Mouse (Mus musculus) cerebellum, postnatal 4 days (tissue): ENCODE results near the gene Slc22a29.
A peak's percentile ranks its signal among the peaks of the same experiment; 100 is the strongest.
"Not testable (repeated sequence)": the region's sequence is repeated elsewhere in the genome, so short reads cannot be mapped to it uniquely, and the experiment has no call there.

Experiments used
- DNase-seq, 2 experiments: peaks; one replicate each; pipeline ENCODE4 v3.0.0; 2022; ENCODE audit warnings: low spot score in 2 of 2, mixed read lengths in 1 of 2

Gene Slc22a29

DNA sequence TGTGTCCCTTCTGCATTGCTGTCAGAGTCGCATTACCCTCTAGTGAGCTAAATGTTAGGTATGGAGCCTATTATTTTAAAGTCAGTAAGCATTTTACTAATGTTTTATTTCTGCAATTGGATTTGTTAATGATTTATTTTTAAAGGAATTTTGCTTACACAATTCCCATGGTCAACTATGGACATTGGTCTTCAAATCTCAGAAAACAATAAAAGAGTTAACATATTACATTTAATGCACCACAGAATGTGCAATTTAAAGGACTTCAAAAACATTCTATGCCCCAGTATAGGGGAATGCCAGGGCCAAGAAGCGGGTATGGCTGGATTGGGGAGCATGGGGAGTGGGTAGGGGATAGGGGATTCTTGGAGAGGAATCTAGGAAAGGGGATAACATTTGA is at the start of gene Slc22a29:
Gene Slc22a29, minus strand, starts transcription at position 101 of the 400 bp plus-strand sequence.
- DNase-seq = no peak

DNA sequence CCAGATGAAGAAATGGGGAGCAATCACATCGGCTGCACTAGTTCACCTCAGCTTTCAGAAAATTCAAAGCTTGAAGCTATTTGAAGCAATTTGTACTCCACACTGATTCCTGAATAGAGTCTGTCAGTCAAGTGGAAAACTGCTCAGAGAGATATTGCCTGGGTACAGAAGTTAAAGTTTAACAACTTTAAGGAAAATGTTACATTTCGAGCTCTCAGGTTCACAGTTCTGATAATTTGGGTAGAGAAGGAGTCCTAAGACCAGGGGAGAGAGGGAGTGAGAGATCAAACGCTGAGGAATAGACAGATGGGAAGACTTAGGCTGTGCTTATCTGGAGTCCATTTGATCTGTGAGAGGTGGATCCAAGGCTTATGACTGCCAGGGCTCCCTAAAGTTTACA is 46.6 kb upstream of the Slc22a29 start:
- DNase-seq = no peak

DNA sequence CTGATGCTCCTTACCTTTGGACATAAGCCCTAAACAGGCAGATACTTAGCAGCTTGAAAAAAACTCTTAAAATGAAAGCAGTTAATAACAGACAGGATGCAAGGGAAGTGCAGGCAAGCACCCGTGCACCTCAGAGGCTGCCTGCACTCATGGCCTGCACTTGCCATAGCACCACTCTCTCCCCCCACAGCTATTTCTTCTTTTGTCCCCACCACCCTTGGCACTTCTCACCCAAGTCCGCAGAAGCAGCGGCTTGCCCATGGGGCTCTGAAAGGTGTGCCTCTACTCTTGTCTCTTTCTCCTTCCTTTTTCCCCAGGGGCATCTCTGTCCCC is 34.0 kb upstream of the Slc22a29 start:
- DNase-seq = no peak

DNA sequence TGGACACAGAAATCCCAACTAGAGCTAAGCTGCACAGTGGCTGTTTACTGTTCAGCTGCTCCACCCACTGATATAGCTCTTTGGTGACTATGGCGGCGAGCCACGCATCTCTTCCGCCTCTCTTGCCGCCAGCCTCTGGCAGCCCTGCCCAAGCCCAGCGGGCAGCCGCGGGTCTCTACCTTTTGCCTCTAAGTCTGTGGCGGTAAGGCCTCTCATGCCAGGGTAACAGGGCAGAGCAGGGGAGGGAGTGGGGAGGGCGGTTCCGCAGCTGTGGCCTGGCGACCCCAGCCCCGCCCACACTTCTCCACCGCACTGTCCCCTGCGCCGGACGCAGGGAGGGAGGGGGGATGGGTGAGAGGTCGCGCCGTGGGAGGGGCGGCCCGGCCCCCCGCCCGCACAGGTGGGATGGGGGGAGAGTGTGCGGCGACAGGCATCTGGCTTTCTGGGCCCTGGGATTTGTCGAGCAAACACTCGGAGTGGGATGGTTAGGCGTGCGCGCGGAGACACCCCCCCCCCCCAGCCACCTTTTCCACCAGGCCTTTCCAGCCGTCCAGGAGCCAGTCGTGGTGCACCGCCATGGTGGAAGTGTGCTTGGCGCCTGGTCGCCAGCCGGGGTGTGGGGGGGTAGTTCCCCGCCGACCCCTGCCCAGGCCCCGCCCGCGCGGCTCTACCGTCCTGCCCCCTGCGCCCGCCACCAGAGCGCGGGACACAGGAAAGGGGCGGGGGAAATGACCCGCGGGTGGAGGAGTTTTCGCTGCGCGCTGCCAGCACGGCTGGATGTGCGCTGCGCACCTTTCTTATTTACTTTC is 33.4 kb upstream of the Slc22a29 start:
- DNase-seq = peak in 1 of 2 experiments; percentile 32

DNA sequence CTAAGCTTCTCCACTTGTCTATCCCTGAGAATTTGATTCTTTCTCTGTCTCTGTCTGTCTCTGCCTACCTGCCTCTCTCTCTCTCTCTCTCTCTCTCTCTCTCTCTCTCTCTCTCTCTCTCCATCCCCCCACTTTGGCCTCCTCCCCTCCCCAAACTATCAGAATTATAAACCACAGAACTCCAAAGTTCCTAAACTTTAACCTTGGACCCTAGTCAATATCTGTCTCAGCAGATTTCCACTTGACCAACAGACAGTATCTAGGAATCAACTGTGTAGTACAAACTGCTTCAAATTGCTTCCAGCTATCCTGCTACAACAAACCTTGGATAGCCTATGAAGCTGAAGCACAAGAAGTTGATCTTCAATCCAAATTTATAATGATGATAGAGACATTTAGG is 10.2 kb upstream of the Slc22a29 start:
- DNase-seq = no peak

DNA sequence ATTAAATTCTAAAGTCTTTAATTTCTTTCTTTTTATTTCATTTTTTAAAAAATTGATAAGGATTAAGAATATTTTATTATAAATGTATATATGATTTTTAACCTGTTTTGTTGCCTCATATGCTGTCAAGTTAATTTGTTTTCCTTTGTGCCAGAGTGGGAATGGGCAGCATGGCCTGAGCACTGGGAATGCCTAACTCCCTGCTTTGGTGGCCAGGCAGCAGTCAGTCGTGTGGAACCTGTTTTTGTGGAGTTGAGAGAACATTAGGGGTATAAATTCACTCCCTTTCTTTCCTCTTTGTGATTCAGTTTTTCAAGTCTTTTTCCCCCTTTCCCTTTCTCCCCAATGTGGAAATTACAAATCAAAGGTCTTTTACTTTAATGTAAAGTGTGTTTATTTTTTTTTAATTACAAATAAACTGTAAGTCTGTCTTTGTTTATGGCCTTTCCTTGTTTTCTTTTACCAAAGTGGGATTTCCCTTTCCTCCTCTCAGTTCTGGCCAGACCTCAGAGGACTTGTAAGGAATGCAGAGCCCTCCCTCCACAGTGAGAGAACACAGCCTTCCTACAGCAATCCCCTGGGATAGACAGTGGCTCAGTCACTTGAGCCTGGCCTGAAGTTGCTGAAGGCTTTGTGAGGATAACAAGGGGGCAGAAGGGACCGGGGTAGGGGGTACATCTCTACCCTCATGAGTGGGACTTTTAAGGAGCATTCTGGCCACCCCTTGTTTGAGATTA is 69.7 kb downstream of the Slc22a29 start:
- DNase-seq = no peak

DNA sequence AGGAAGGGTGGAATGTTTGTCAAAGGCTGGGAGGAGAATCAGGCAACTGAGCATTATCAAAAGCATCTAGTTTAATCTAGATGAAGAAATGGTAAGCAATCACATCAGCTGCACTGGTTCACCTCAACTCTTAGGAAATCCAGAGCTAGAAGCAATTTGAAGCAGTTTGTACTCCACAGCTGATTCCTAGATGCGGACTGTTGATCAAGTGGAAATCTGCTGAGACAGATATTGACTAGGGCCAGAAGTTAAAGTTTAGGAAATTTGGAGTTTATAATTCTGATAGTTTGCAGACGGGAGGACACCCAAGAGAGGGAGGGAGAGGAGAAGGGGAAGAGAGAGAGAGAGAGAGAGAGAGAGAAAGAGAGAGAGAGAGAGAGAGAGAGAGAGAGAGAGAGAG is 76.0 kb downstream of the Slc22a29 start:
- not testable (repeated sequence) for DNase-seq

DNA sequence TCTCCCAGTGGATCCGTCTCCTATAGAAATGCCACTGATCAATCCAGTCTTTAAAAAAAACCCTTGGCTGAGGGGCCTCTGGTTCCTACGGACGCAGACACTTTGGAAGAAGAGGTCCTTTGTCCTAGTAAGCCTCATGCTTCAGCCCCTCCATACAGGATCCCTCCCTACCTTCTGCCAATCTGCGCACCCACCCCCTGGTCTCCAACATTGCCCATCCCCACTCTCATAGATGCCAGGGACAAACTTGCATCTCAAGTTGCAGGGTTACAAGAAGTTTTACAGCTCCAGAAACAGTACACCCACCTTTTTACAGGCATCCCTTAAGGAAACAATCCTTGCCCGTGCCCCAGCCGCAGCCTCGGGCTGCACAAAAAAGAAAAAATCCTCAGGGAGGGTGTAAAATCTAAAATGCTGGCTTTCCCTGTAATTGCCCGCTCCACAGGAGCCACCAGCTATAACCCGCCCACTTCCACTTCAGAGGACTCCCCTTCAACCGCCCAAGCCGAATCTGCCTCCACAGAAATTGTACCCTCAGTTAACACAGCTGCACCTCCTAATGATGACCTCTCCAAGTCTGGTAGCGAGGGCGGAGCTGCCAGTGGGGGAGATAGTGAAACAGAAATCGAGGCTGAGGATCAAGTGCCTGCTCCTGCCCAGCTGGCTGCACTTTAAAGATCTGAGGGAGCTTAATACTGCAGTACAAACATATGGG is 84.4 kb downstream of the Slc22a29 start:
- DNase-seq = not testable (repeated sequence)

DNA sequence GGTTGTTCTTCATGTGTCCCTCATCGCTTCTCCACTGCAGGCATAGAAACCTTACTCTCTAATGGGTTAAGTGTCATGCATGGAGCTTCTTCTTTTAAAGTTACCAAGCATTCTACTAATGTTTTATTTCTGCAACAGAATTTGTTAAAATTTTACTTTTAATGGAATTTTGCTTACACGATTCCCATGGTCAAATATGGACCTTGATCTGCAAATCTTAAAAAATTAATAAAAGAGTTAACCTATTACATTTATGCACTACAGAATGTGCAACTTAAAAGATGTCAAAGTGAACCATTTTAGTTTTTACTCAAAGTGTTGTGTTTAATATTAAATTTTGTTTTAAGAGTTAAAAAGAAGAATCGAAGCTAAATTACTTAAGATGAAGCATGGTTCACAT is 86.8 kb downstream of the Slc22a29 start, which contains the start of gene Slc22a28:
Gene Slc22a28, minus strand, starts transcription at position 102 of the 400 bp plus-strand sequence.
- DNase-seq = not testable (repeated sequence)
